Mouse (Mus musculus) neural tube, embryonic 13.5 days (tissue): ENCODE data around the gene Agbl3. TPM values are rescaled to one million over a fixed set of nuclear protein-coding genes. Genes with fewer than 3 reads are reported as not detected.

Experiments
- ATAC-seq: fragments of 200-750 bp; cut with Nextera tagmentation; 2 replicates; pipeline ENCODE4 v1.8.0; 2017; ENCODE audit warnings: low read depth, mild to moderate bottlenecking, moderate TSS enrichment, moderate library complexity
- H3K27ac ChIP-seq: fragments of 300-500 bp; sonication (generic); replicated peaks from 2 replicates; pipeline ENCODE4 v1.5.1; 2015; ENCODE audit warnings: moderate library complexity, mild to moderate bottlenecking, inconsistent platforms
- H3K27me3 ChIP-seq: fragments of 300-500 bp; sonication (generic); 2 replicates; pipeline ENCODE4 v1.6.1; 2015; ENCODE audit warnings: mild to moderate bottlenecking, inconsistent platforms
- H3K36me3 ChIP-seq: fragments of 300-500 bp; sonication (generic); 2 replicates; pipeline ENCODE4 v1.6.1; 2015; ENCODE audit warnings: mild to moderate bottlenecking, inconsistent platforms
- H3K4me1 ChIP-seq: fragments of 300-500 bp; sonication (generic); replicated peaks from 2 replicates; pipeline ENCODE4 v1.6.1; 2015; ENCODE audit warnings: inconsistent platforms
- H3K4me2 ChIP-seq: fragments of 300-500 bp; sonication (generic); 2 replicates; pipeline ENCODE4 v1.6.1; 2015; ENCODE audit warnings: inconsistent platforms, mild to moderate bottlenecking, moderate library complexity
- H3K4me3 ChIP-seq: fragments of 300-500 bp; sonication (generic); 2 replicates; pipeline ENCODE4 v1.5.1; 2015; ENCODE audit warnings: mild to moderate bottlenecking, inconsistent platforms
- H3K9ac ChIP-seq: fragments of 300-500 bp; sonication (generic); 2 replicates; pipeline ENCODE4 v1.6.1; 2015; ENCODE audit warnings: moderate library complexity, mild to moderate bottlenecking, inconsistent platforms
- H3K9me3 ChIP-seq: fragments of 300-500 bp; sonication (generic); 2 replicates; pipeline ENCODE4 v1.6.1; 2016; ENCODE audit warnings: inconsistent platforms
- WGBS: fragments of 180-500 bp; shearing (Covaris S2); methylation state at CpG from one replicate; pipeline ENCODE4 v1.1.7; 2015; 5-methylcytosine and 5-hydroxymethylcytosine counted together
- polyA plus RNA-seq: library from polyadenylated mRNA; unstranded; fragments of >200 nt; fragmentation: Nextera tagmentation; extraction: Ambion mirVana; gene quantifications from 2 replicates; pipeline ENCODE4 v1.2.1, GENCODE M21; 2015

The Agbl3 gene
- polyA plus RNA-seq, 1 experiment from 2014 or later: 8.5 TPM

DNA sequence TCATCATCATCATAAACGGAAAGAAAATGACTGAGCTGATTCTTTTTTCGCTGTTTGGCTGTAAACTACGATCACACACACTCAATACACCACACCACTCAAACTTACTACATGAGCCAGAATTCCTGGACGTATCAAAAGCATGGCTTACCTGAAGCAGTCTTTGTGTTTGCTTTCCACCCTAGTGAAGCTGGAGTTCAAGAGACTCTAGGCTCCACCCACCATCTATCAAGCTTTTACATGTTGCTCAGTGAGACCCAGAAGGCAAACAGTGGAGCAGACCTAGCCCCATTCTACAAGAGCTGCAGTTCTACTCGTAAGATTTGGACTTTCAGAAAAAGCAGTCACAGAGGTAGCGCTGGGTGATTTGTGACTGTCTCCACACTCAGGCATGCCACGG, 122.3 kb downstream of the Agbl3 start:
- no peak overlapping the region for H3K4me3 ChIP-seq
- no peaks in the 10 kb centered on the region for H3K9me3 ChIP-seq
- no peaks in the 10 kb centered on the region for H3K4me1 ChIP-seq
- H3K27ac ChIP-seq: no peak overlapping the region
- H3K27me3 ChIP-seq: no peaks in the 10 kb centered on the region
- H3K36me3 ChIP-seq: peaks cover 87% of the 10 kb centered on the region
- no peak overlapping the region for H3K4me2 ChIP-seq
- WGBS: 90% methylated on average over 7 of the region's 7 CpGs
- ATAC-seq: no peak
- H3K9ac ChIP-seq: no peak overlapping the region

DNA sequence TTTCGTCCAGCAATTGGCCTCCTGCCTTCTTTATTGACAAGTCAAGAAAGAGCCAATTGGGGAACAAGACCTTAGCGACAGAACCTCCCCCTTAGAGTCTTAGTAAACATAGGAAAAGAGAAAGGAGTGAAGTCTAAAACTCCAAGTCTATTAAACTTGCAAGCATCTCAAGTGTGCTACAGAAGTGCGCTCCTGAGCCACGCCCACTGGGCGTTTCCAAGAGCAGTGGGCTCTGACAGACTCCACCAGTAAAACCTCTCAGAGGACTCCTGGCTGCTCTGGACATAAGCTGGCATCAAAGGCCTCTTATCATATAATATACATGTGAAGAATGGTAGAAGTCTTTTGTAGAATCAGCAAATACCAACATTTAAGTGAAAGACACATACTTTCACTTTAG, 123.2 kb downstream of the Agbl3 start:
- ATAC-seq: no peak
- Histone ChIP-seq H3K27me3 (no peaks in the 10 kb centered on the region), H3K4me1 (no peaks in the 10 kb centered on the region), H3K9ac (no peak overlapping the region), H3K36me3 (peaks cover 91% of the 10 kb centered on the region), H3K4me3 (no peak overlapping the region), H3K9me3 (no peaks in the 10 kb centered on the region), H3K4me2 (no peak overlapping the region), H3K27ac (no peak overlapping the region)
- WGBS: 86% methylated on average over 5 of the region's 5 CpGs

DNA sequence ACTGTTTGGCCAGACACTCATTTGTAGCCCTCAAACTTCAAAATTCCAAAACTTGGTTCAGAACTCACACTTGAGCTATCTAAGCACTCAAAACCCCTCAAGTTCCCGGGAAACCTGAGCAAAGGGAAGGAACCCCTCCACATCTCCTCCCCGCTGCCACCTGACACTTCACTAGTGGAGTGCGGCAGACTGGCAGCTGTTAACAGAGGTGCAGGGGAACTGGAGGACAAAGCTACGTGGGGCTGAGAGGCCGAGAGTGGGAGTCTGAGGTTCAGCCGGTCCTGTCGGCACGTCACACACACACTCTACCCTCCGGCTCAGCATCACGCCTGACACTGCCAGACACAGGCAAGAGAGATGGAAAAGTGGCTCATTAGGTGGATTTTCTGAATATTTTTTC, 123.6 kb downstream of the Agbl3 start:
- H3K4me2 ChIP-seq: no peak overlapping the region

DNA sequence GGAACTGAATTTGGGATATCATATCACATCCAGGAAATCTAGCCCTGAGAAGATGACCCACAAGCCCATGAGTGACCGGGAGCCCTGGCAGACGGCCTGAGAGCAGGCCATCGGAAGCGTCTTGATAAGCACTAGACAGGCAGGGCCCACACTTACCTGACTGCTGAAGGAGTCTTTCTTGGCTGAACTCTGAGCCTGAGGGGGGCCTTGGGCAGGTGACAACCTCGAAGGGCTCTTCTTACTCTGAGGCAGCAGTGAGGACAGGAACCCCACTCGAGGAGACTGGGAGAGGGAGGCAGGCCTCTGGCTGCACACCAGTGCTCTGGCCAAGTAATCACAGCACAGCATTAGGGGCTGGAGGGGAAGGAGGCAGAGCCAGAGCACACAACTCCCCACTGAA, 124.1 kb downstream of the Agbl3 start:
- ATAC-seq: no peak
- no peaks in the 10 kb centered on the region for H3K27me3 ChIP-seq
- H3K36me3 ChIP-seq: peaks cover 89% of the 10 kb centered on the region
- no peak overlapping the region for H3K9ac ChIP-seq
- no peak overlapping the region for H3K27ac ChIP-seq
- 87% methylated on average over 6 of the region's 6 CpGs for WGBS
- H3K4me2 ChIP-seq: no peak overlapping the region
- H3K4me3 ChIP-seq: no peak overlapping the region
- no peaks in the 10 kb centered on the region for H3K9me3 ChIP-seq
- peaks cover 8% of the 10 kb centered on the region for H3K4me1 ChIP-seq

More for the DNA sequence above, 123.6 kb downstream of the Agbl3 start:
- WGBS: 89% methylated on average over 10 of the region's 10 CpGs
- Histone ChIP-seq H3K9me3 (no peaks in the 10 kb centered on the region), H3K9ac (no peak overlapping the region), H3K4me1 (peaks cover 3% of the 10 kb centered on the region), H3K27me3 (no peaks in the 10 kb centered on the region), H3K36me3 (peaks cover 94% of the 10 kb centered on the region), H3K27ac (no peak overlapping the region), H3K4me3 (no peak overlapping the region)
- no peak for ATAC-seq

DNA sequence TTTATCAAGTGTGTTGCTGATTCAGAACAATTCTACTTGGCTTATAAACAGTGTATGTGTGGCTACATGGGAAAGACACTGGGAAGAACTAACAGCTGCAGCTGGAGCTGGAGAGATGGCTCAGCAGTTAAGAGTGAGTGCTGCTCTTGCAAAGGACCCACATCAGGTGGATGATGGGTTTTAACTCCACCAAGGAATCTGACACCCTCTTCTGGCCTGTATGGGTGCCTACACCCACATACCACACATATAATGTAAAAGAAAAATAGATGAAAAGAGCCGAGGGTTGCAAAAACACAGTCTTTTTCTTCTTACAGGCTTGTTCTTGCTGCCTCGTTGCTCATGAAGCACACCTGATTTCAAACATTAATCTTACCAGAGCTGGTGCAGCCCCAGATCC, 125.9 kb downstream of the Agbl3 start:
- Histone ChIP-seq H3K4me1 (peaks cover 18% of the 10 kb centered on the region), H3K27ac (no peak overlapping the region), H3K36me3 (peaks cover 72% of the 10 kb centered on the region), H3K4me2 (no peak overlapping the region), H3K27me3 (no peaks in the 10 kb centered on the region), H3K9me3 (no peaks in the 10 kb centered on the region), H3K9ac (no peak overlapping the region), H3K4me3 (no peak overlapping the region)
- ATAC-seq: no peak
- WGBS: 84% methylated on average over 2 of the region's 2 CpGs

DNA sequence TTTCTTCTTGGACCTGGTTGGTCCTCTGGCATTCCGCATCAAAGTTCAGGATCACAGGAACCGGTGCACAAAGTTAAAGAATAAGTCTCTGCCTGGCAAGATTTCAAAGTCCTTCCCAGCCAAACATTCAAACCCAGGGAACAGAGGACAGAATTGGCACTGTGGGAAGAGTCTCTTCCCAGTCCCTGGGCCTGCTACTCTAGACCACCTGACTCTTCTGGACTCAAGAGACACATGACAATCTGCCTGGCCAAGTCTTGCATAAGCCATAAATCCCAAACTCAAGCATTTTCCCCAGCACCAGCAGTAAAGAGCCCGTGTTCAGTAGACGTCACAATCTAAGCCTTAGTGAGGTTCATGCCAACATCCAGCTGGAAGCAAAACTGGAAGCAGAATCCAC, 126.4 kb downstream of the Agbl3 start:
- Histone ChIP-seq H3K27ac (no peak overlapping the region), H3K27me3 (no peaks in the 10 kb centered on the region), H3K9me3 (no peaks in the 10 kb centered on the region), H3K36me3 (peaks cover 66% of the 10 kb centered on the region), H3K4me1 (peaks cover 18% of the 10 kb centered on the region), H3K4me3 (no peak overlapping the region), H3K9ac (no peak overlapping the region), H3K4me2 (no peak overlapping the region)
- no peak for ATAC-seq
- 92% methylated on average over 4 of the region's 4 CpGs for WGBS

DNA sequence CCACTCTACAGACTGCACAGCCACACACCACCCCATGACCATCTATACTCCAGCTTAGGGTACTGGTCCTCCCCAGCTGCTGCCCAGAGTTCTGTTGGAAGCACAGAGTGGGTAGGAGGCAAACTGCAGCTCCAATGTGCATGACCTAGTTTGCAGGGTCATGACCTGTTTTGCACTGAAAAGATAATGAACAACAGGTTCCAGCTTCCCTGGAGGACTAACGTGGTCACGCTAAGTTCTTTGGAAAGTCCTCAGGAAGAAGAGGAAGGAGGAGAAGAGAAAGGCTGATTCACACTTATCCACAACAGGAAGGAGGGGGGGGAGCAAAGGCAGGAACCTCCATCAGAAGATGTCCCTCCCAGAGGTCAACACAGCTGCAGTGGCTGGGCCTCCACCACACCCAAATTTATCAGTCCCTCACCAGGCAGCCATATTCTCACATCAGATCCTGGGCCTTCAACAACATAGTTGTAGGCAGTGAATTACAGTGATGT, 126.9 kb downstream of the Agbl3 start:
- H3K27me3 ChIP-seq: no peaks in the 10 kb centered on the region
- H3K4me1 ChIP-seq: peaks cover 18% of the 10 kb centered on the region
- H3K4me3 ChIP-seq: no peak overlapping the region
- no peak overlapping the region for H3K4me2 ChIP-seq
- no peak overlapping the region for H3K9ac ChIP-seq
- peaks cover 61% of the 10 kb centered on the region for H3K36me3 ChIP-seq
- ATAC-seq: no peak
- H3K27ac ChIP-seq: no peak overlapping the region
- 68% methylated on average over 2 of the region's 2 CpGs for WGBS
- no peaks in the 10 kb centered on the region for H3K9me3 ChIP-seq

DNA sequence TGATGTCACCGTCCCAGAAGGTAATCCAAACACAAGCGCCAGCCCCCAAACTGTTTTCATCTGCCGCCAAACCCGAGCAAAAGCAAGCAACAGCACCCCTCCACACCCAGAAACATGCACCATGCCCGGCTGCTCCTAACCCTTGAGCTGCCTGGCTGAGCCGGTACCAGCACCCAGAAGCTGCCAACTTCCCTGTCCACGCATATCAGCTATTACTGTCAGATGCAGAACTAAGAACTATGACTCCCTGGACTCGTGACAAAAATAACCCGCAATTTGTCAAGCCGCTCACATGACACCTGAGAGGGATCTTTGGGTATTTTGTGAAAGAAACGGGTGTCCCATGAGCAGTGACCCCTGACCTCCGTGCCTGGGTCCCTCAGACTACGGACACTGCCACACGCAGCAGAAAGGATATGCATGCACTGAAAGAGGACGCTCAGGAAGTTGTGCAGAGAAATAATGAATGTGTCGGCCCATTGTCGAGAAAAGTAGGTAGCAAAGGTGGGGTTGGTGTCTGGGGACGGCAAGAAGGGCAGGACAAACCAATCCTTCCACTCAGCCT, 127.5 kb downstream of the Agbl3 start:
- no peaks in the 10 kb centered on the region for H3K9me3 ChIP-seq
- H3K36me3 ChIP-seq: peaks cover 56% of the 10 kb centered on the region
- H3K27me3 ChIP-seq: no peaks in the 10 kb centered on the region
- no peak overlapping the region for H3K4me2 ChIP-seq
- no peak overlapping the region for H3K27ac ChIP-seq
- H3K4me1 ChIP-seq: peaks cover 18% of the 10 kb centered on the region
- WGBS: 88% methylated on average over 18 of the region's 18 CpGs
- H3K4me3 ChIP-seq: no peak overlapping the region
- H3K9ac ChIP-seq: no peak overlapping the region
- no peak for ATAC-seq

Other genes starting within 250 kb of the Agbl3 start
- gene Cald1, start 181.9 kb upstream of the Agbl3 start, polyA plus RNA-seq: 92.0 and 96.2 TPM in 2 replicates
- 0.73 and 1.4 TPM in 2 replicates for gene Tmem140, start 82.7 kb downstream of the Agbl3 start, polyA plus RNA-seq
- 10.1 and 10.6 TPM in 2 replicates for gene Cyren, start 97.6 kb downstream of the Agbl3 start, polyA plus RNA-seq
- 12.8 and 13.6 TPM in 2 replicates for gene Wdr91, start 130.4 kb downstream of the Agbl3 start, polyA plus RNA-seq
- gene Stra8, start 139.7 kb downstream of the Agbl3 start, polyA plus RNA-seq: not detected in 2 replicates
- gene Slc23a4, start 208.0 kb downstream of the Agbl3 start, polyA plus RNA-seq: 0.56 TPM in 2 replicates